Mouse (Mus musculus) urinary bladder, postnatal 25 days (tissue): ENCODE measurements around the gene Olfr385.
"Not testable (repeated sequence)": the region's sequence is repeated elsewhere in the genome, so short reads cannot be mapped to it uniquely, and the experiment has no call there.

Experiments used
- DNase-seq: peaks from one replicate; pipeline ENCODE4 v3.0.0; 2022; ENCODE audit warnings: low spot score

Olfr385 gene

GRCm38 (mm10) chr11:73592908-73593307 lies at the start of gene Olfr385:
Gene Olfr385 (minus strand): TSS chr11:73593008.
- no peak for DNase-seq

DNA sequence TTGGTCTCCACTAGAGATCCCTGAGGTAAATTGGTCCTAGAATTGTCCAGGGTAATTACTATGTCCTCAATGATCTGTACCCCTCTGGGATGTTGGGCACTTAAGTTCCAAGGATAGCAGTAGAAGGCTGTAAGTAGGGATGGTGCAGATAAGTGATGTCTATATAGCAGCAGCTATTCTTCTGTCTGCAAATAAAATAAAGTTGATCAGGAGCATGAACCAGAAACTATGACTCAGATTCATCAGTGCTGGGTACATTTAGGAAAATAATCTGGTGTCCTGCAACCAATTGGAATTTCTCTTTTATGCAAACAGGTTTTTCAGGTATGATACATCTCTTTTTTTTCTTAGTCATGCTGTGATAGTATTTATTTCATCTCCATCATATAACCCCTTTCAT lies 5.5 kb upstream of the Olfr385 start, which contains the start of gene Olfr384:
Gene Olfr384 (plus strand): TSS at position 301 of the 400 bp plus-strand sequence.
- DNase-seq: no peak

- not testable (repeated sequence) for DNase-seq
Observed at GRCm38 (mm10) chr11:73583188-73583587, 9.6 kb downstream of the Olfr385 start.

DNA sequence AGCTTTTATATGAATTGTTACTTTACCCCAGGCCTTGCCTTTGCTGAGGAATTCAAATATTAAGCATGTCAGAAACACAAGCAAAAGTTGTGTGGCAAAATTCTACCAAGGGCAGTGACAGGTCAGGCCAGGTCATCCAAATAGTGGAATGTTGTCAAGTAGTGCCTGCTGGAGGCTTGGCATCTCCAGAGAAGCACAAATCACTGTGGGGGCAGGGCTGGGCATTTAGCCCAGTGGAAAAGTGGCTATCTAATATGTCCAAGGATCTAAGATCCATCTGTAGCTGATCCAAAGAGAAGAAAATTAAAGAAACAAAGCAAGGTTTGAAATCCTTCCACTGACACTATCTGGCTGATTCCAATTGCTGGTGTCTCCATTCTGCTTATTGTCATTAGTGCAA lies 12.9 kb downstream of the Olfr385 start:
- no peak for DNase-seq
